Mouse (Mus musculus) natural killer cell, adult 2 months (primary cell): ENCODE results near the gene Cobl.

Experiments used
- DNase-seq, 2 experiments: peaks; one replicate each; pipeline ENCODE4 v3.0.0; 2022; ENCODE audit warnings: low spot score in 2 of 2

The Cobl gene

DNA sequence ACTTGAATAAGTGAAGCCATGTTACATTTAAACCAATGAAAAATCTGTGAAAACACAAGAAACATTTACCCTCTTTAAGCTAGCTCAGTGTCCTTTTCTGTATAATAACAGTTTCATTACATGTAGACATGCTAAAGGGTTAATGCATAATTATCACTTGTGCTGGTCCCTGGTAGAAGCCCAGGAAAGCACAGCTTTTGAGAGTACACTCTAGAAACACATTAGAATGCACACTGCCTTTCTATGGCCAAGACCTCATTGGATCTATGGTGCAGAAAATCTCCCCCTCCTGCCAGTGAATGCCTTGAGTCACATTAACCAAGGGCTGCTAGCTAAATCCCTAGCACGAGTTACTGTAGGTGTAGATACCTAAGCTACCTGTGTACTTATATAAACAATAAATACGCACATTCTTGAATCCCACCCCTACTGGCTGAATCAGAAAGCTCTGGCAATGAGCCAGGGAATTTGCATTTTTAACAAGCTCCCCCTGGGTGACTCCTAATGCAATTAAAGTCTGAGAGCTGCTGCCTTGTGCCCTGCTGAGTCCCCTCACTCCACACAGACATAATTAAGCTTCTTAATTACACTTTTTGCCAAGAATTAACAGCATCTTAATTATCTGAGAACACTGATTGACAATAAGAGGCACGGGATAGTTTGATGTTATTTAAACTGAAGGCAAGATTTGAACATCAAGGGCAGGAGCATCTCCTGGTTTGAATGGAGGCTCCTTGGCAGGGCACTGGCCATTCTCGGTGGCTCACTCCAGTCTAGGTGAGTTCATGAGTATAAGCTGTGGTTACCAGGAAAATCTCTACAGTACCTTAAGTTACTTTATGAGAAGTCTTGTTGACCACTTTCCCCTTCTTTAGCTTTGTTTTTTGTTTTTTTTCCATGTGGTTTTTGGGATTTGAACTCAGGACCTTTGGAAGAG lies 244.9 kb downstream of the Cobl start:
- DNase-seq: no peak

DNA sequence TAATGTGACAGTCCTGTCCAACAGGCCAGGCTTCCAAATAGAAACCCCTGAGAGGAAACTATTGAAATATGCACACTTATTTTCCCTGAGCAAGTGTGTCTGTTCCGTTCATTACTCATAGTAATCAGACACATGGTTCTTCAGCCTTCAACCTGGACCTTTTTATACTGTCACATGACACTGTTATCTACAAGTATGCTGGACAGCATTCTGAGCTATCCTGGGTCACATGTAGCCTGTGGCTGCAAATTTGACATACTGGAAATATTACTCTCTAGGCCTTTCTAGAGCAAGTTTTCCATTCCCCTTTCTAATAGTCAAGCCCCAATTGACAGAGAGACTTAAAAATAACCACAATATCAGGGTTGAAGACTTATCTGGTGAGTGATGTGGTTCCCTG lies 247.9 kb downstream of the Cobl start:
- DNase-seq: no peak

- no peak for DNase-seq
Measured at GRCm38 (mm10) chr11:12215582-12215981, 249.2 kb downstream of the Cobl start.

- DNase-seq: no peak
Measured at GRCm38 (mm10) chr11:12208574-12208973, 256.2 kb downstream of the Cobl start.

DNA sequence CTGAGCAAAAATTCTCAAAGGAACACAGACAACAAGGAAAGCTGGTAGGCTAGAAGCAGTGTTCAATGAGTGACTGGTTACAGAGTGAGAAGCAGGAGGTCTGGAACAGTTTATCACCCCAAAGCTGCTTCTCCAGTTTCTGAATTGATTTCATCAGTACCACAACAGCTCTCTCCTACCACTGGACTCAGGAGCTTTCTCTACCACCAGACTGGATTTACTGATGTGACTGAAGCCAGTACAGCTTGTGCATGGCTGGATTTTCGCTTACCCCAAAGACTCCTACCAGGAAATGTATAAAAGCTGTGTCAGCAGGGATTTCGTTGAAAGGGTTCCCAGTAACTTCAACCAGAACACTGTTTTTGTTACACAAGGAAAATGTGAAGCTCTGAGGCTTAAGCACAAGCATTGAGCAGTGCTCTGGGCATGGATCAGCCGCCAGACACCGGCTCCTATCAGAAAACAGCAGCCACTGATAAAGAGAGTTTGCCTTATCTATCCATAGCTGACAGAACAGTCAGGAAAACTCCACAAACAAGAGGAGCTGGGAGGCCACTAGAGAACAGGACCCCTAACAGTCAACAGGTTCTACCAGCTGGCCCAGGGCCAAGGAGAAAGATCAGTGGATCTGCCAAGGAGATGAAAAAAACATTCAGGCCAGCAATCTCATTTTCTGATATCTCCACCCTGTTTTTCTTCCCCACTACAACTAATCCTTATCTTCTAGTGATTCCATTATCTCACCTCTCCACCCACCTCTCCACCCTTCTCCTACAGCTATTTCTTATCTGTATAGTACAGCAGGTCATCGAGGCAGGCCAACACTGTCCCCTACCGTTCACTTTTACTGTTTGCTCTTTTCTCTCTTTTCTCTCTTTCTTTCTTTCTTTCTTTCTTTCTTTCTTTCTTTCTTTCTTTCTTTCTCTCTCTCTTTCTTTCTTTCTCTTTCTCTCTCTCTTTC lies 259.3 kb downstream of the Cobl start:
- DNase-seq: no peak

DNA sequence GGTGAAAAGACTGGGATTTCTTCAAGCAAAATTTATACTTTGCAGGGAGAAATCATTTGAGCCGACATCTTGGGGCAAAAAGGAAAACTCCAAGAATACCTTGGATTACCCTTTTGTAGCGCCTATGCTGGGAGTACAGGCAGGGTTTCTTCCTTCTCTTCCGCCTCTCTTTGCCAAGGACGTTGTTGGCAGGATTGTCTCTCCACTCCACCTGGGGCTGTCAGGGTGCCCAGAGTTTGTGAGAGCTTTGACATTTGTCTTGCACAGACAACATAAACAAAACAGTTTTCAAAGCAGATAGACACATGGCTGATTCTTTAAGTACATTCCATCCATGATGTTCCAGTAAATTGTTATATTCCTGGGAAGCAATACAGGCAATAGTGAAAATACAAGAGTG lies 265.3 kb downstream of the Cobl start:
- no peak for DNase-seq

- DNase-seq: no peak
Measured at GRCm38 (mm10) chr11:12198700-12199349, 265.9 kb downstream of the Cobl start.

GRCm38 (mm10) chr11:12198017-12198416 lies 266.7 kb downstream of the Cobl start:
- no peak for DNase-seq

GRCm38 (mm10) chr11:12197542-12197941 lies 267.2 kb downstream of the Cobl start:
- DNase-seq: no peak

- no peak for DNase-seq
Measured at GRCm38 (mm10) chr11:12195390-12195789, 269.4 kb downstream of the Cobl start.

DNA sequence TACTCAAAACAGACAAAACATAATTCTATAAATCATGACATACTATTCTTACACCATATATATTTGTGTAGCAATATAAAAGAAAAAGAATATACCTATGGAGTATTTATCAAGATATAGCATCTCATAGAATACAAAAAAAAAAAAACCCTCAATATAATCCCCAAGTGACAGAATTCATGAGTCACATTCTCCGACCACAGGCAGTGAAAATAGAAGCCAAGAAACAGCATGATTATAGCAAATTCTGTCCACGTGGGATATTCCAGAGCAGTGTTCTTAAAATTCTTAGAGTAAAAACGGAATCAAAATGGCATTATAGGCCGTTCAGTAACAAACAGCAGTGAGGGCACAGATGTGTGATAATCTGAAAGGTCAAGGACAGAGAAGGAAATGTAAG lies 271.4 kb downstream of the Cobl start:
- DNase-seq: no peak

DNA sequence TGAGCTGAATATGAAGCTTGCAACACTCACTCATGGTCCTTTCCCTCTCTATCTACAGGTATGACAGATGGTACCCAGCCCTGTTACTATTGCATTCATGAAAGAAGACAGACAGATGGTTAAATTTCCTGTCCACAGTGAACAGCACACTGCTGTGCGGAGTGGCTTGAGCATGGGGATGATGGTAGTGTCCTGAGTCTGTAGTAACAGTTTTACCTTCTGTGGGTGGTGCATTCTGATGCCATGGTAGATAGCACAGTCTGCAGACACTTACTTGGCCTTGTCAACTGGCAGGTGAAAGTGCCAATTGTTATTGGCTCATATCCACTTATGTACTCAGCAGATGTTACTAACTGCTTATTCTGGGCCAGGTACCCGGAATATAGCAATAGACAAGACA lies 273.4 kb downstream of the Cobl start:
- no peak for DNase-seq

- DNase-seq: no peak
Measured at GRCm38 (mm10) chr11:12190417-12190816, 274.3 kb downstream of the Cobl start.
